Mouse (Mus musculus) CD8-positive naive resting alpha-beta T cell, adult 57 days (primary cell): ENCODE measurements around the gene Prdm13. TPM values are rescaled to one million over a fixed set of nuclear protein-coding genes. Genes with fewer than 3 reads are reported as not detected.

Source experiments
- total RNA-seq: library from RNA; stranded (reverse); gene quantifications from one replicate; pipeline ENCODE4 v1.2.4, GENCODE M21; 2023

Gene Prdm13
- not detected for total RNA-seq

GRCm38 (mm10) chr4:21685595-21686091, at the start of gene Prdm13:
TSS of gene Prdm13 (minus strand) at chr4:21685963.

GRCm38 (mm10) chr4:21727615-21728165, 41.9 kb upstream of the Prdm13 start, which contains the start of gene Ccnc:
TSS of gene Ccnc (plus strand) at chr4:21727701.

Other genes starting within 250 kb of the Prdm13 start
- gene Ccnc, start 41.7 kb upstream of the Prdm13 start, total RNA-seq: 30.5 TPM
- gene Usp45, start 81.2 kb upstream of the Prdm13 start, total RNA-seq: 25.5 TPM
- 4.0 TPM for gene Tstd3, start 81.2 kb upstream of the Prdm13 start, total RNA-seq
- gene Pnisr, start 161.6 kb upstream of the Prdm13 start, total RNA-seq: 201 TPM
- 2.8 TPM for gene Coq3, start 193.7 kb upstream of the Prdm13 start, total RNA-seq
- gene Faxc, start 245.4 kb upstream of the Prdm13 start, total RNA-seq: 0.28 TPM